Mouse (Mus musculus) gastrocnemius, postnatal 4 days (tissue): ENCODE data around the gene Ndrg3. TPM values are rescaled to one million over a fixed set of nuclear protein-coding genes. Genes with fewer than 3 reads are reported as not detected.

Experiments used
- DNase-seq, 2 experiments: peaks; one replicate each; pipeline ENCODE4 v3.0.0; 2021 to 2022; ENCODE audit warnings: low spot score in 2 of 2, mixed read lengths in 2 of 2
- total RNA-seq, 2 experiments: library from RNA; stranded (reverse); gene quantifications; 2 replicates each; pipeline ENCODE4 v1.2.3; 2021

Gene Ndrg3
- total RNA-seq, 2 experiments from 2014 or later, result 23.2 to 24.0 TPM

GRCm38 (mm10) chr2:157006511-157007233, 14.8 kb upstream of the Ndrg3 start, which contains the start of gene Dsn1:
TSS of gene Dsn1 (minus strand) at chr2:157007154.
- DNase-seq, result peak; percentile 77 to 91

GRCm38 (mm10) chr2:157002321-157002720, 10.5 kb upstream of the Ndrg3 start:
- DNase-seq, result no peak

- DNase-seq, result no peak
Measured at GRCm38 (mm10) chr2:156998263-156998662, 6.4 kb upstream of the Ndrg3 start.

- no peak for DNase-seq
Measured at GRCm38 (mm10) chr2:156996576-156996975, 4.7 kb upstream of the Ndrg3 start.

- DNase-seq, result no peak
Measured at GRCm38 (mm10) chr2:156990727-156991431, 977 bp downstream of the Ndrg3 start.

GRCm38 (mm10) chr2:156987316-156987715, 4.5 kb downstream of the Ndrg3 start:
- no peak for DNase-seq

- DNase-seq, result no peak
Measured at GRCm38 (mm10) chr2:156982864-156983263, 9.0 kb downstream of the Ndrg3 start.

GRCm38 (mm10) chr2:156981291-156981690, 10.6 kb downstream of the Ndrg3 start:
- no peak for DNase-seq

GRCm38 (mm10) chr2:156980059-156980458, 11.8 kb downstream of the Ndrg3 start:
- DNase-seq, result no peak

GRCm38 (mm10) chr2:156976711-156977110, 15.1 kb downstream of the Ndrg3 start:
- no peak for DNase-seq

- no peak for DNase-seq
Measured at GRCm38 (mm10) chr2:156974967-156975366, 16.9 kb downstream of the Ndrg3 start.

- DNase-seq, result no peak
Measured at GRCm38 (mm10) chr2:156973316-156974100, 18.3 kb downstream of the Ndrg3 start.

GRCm38 (mm10) chr2:156970253-156970652, 21.6 kb downstream of the Ndrg3 start:
- DNase-seq, result no peak

GRCm38 (mm10) chr2:156968501-156968900, 23.4 kb downstream of the Ndrg3 start:
- no peak for DNase-seq

GRCm38 (mm10) chr2:156967388-156967787, 24.5 kb downstream of the Ndrg3 start:
- peak in 1 of 2 experiments; percentile 21 for DNase-seq

GRCm38 (mm10) chr2:156963891-156964290, 28.0 kb downstream of the Ndrg3 start:
- no peak for DNase-seq

- no peak for DNase-seq
Measured at GRCm38 (mm10) chr2:156958496-156959252, 33.2 kb downstream of the Ndrg3 start.

GRCm38 (mm10) chr2:156957035-156957434, 34.8 kb downstream of the Ndrg3 start:
- no peak for DNase-seq

- no peak for DNase-seq
Measured at GRCm38 (mm10) chr2:156956306-156956705, 35.5 kb downstream of the Ndrg3 start.

- no peak for DNase-seq
Measured at GRCm38 (mm10) chr2:156954463-156954862, 37.4 kb downstream of the Ndrg3 start.
